Mouse (Mus musculus) naive thymus-derived CD4-positive, alpha-beta T cell, adult 2 months (primary cell): ENCODE data around the gene Sema3b.
"Not testable (repeated sequence)": the region's sequence is repeated elsewhere in the genome, so short reads cannot be mapped to it uniquely, and the experiment has no call there.

ENCODE experiments used
- DNase-seq: peaks from one replicate; pipeline ENCODE4 v3.0.0-alpha.2; 2011; ENCODE audit warnings: low read depth

Sema3b gene

DNA sequence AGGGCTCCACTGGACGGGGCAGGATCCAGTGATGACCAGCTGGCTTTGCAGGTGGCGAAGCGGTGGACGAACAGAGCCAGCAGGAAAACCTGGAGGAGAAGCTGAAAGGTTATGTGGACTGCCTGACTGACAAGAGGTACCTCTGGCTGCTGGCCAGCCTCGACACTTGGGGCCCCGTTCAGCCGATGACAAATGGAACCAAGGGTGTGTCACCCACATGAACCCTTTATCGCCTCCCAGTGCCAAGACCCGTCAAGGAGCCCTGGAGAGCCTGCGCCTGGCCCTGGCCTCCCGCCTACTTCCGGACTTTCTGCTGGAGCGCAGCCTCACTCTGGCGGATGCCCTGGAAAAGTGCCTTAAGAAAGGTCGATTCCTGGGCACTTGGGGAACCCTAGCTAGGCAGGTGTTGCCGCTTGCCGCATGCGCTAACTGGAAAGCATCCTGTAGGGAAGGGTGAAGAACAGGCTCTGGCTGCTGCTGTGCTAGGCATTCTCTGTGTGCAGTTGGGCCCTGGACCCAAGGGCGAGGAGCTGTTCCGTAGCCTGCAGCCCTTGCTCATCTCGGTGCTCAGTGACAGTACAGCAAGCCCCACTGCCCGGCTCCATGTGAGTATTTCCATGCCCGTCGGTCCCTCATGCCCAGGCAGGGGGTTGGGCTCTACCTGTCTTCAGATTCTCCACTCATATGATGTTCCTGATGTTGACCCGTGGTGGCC lies 18.8 kb downstream of the Sema3b start:
- no peak for DNase-seq

DNA sequence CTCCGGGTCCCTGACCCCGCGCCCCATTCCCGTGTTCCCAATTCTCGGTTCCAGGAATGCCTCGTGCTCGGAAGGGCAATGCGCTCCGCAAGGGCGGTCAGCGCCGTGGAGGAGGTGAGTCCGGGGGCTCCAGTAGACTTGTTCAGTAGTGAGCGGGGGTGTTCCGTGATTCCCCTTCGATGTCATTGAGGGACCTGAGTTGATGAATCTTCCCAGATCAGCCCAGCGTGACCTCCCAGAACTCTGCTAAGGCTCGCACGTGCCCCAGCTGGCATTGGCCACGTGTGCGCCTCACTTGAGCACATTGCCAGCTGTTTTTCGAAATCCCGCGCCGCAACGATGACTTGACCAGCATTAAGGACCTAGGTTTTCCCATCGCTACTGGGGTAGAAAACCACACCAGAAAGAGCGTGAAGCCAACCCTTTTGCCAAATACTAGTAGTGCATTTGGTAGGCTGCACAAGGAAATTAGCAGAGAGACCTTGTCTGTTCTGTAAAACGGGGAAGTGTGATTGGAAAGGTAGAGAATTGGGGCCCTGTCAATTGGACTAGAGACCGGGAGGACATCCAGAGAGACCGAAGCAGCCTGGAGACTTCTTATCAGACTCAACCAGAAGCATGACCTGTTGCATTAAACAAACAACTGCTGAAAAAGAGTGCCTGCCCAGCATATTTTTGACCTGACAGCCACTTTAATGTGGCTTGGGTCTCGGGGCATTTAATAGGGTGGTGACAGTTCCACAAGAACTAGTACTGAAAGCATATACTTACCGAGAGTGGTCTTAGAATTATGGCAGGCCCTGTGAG lies 21.0 kb downstream of the Sema3b start:
- DNase-seq, result no peak

DNA sequence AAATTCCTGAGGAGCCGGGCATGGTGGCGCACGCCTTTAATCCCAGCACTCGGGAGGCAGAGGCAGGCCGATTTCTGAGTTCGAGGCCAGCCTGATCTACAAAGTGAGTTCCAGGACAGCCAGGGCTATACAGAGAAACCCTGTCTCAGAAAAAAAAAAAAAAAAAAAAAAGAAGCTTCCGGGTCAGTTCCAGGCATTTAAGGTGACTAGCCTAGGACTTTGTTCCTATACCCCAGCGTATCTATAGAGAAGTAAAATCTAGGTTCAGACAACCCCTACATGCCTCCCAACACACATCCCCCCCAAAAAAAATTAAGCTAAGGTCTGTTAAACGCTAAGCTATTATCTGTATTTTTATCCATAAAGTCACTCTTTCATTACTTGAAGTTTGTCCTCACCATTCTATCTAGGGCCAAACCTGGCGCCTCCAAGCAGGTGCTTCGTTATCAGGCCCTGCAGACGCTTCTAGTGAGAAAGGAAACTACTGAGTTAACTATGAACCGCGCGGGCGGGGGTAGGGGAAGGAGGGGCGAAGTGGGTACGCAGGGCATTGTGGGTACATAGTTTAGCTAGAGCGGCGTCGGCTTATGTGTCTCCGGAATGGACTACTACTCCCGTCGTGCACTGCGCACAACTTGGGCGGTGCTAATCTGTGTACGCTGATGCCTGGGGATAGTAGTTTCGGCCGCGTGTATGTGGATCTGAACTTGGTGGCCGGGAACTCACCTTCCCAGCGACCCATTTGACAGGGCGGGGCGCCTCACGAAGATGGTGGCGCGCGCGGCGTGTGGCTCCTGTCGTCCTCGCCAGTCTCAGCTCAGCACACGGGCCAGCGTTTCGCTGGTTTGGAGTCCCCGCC lies 21.8 kb downstream of the Sema3b start, which contains the start of gene Ifrd2:
TSS of gene Ifrd2 (plus strand) at position 669 of the 859 bp plus-strand sequence.
- DNase-seq, result peak; percentile 98

DNA sequence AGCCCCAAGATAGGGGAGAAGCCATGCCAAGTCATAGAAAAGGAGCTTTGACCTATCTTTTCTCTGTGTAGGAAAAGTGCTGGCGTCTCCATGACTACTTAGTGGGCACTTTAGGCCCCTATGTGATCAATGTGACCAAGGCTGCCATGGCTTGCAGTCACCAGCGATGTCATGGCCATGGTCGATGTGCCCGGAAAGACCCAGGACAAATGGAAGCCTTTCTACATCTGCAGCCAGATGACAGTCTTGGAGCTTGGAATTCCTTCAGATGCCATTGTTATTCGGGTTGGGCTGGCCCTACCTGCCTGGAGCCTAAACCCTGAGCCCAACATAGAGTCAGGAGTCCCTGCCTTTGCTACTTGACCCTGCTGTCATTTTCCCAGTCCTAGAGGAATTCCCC lies 22.5 kb downstream of the Sema3b start:
- no peak for DNase-seq

DNA sequence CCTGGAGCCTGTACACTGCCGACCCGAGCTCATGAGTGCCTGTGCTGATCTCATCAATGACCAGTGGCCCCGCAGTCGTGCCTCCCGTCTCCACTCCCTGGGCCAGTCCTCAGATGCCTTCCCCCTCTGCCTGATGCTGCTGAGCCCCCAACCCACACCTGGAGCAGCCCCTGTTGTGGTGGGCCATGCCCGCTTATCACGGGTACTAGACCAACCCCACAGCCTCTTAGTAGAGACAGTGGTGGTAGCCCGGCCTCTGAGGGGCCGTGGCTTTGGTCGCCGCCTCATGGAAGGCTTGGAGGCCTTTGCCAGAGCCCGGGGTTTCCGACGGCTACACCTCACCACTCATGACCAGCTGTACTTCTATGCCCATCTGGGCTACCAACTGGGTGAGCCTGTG lies 25.9 kb downstream of the Sema3b start:
- no peak for DNase-seq

DNA sequence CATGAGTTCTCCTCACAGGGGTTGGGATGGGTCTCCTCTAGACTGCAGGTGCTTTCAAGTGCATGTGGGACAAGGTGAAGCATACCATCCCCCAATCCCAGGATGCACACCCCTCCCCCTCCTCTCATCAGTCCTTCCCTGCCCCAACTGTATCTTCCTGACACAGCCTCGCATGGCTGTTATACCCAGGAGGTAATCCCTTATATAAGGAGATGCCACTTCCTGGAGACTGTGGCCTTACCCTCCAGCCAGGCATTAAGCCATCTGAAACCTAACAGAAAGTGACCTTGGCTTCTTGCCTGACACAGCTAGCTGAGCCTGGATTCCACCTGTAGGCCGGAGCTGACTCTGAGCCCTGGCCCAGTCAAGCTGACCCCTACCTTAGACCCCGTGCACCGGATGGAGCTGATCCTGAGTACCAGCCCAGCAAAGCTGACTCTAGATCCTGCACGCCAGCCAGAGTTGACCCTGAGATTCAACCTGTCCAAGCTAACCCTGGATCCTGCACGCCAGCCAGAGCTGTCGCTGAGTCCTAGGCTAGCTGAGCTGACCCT lies 26.4 kb downstream of the Sema3b start:
- no peak for DNase-seq

DNA sequence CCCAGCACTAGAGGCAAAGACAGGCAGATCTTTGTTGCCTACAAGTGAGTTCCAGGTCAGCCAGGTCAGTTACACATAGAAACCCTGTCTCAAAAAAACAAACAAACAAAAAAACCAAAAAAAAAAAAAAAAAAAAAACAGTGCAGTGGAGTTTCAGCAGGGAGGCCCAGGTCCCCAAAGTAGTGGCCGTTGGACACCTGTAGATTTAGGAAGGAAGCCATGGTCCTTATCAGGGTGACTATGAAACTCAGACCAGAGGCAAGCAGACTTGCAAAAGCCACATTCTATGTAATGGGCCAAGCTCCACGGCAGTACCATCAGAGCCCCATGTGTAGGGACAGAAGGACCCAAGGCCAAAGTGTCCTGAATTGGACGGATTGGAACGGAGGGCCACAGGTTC lies 27.4 kb downstream of the Sema3b start:
- DNase-seq, result no peak

DNA sequence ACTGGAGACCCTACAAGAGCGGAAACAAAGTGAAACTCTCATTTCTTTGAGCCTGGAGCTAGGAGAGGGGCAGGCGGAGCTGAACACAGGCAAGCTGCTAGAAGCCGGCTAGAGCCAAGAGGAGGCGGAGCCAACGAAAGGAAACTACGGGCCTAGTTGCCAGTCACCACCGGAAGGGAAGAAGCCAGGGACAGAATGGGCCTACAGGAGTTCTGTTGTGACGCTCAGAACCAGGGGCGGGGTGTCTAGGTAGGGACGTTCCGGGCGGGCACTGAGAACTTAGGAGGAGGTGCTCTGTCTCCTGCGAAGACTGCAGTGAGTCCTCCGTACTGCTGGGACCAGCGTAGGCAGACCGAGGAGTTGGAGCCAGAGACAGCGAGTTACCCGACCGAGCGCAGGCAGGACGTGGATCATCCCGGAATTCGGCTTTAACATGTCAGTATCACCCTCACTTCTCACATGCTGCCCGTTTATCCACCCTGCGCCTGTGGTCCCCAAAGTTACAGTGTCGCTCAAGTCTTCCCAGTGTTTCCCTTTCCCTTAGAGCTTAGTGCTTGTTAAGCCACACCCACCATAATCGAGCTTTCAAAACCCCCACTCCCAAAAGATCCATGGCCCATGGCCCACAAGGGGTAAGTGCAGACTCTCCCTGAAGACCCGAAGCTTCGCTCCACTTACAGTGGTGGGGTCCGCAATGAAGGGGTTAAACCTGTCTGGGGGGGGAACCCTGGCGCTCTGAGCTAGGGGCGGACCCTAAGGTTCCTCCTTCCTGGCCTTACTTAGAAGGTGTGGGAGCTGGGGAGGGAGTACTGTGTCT lies 28.3 kb downstream of the Sema3b start, which contains the start of gene Hyal3:
TSS of gene Hyal3 (plus strand) at position 318 of the 817 bp plus-strand sequence.
- peak; percentile 93 for DNase-seq

DNA sequence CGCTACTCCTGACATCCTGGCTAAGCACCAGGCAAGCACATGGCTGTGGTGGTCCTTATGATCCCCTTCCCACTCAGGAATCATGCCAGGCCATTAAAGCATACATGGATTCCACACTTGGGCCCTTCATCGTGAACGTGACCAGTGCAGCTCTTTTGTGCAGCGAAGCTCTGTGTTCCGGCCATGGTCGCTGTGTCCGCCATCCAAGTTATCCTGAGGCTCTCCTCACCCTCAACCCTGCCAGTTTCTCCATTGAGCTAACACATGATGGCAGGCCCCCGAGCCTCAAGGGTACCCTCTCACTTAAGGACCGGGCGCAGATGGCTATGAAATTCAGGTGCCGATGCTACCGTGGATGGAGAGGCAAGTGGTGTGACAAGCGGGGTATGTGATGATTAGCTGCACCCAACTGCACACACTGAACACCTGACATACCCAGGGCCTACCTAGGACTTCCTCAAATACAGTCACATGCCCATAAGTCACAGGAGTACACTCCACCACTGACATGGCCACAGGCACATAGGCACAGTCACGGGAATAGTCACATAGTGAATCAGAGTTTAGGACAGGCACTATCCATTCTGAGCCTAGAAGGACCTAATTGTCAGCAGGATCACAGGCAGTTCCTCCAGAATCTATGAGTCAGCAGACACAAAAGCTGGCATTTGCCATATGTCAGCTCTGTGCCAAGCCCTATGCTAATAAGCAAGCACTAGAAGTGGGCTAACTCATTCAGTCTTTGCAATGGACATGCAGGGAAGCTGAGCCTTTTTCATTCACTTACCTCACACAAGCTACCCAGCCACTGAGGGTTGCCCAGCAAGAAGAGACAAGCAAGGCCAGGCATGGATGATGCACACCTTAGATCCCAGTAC lies 29.8 kb downstream of the Sema3b start:
- no peak for DNase-seq

DNA sequence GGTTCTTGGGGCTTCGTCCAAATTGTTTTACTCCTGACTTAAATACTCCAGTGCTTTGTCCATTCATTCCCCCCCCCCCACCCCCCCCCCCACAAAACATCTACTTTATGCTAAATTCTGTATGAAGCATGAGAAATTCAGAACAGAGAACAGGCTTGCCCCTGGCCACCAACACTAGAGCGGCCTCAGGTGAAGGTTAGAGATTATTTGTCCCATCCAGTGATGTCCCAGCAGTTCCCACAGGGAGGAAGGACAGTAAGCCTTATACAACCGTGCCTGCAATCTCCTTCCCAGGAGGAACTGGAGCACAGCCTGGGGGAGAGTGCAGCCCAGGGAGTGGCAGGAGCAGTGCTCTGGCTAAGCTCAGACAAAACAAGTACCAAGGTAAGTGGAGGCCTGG lies 30.4 kb downstream of the Sema3b start, which contains the start of gene Naa80:
TSS of gene Naa80 (plus strand) at position 301 of the 400 bp plus-strand sequence.
- DNase-seq, result no peak

DNA sequence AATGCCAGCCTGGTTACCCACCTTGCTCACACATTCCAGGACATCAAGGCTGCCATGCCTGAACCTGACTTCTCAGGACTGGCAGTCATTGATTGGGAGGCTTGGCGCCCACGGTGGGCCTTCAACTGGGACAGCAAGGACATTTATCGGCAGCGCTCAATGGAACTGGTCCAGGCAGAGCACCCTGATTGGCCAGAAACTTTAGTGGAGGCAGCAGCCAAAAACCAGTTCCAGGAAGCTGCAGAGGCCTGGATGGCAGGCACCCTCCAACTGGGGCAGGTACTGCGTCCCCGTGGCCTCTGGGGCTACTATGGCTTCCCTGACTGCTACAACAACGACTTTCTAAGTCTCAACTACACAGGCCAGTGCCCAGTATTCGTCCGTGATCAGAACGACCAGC lies 31.2 kb downstream of the Sema3b start:
- no peak for DNase-seq

DNA sequence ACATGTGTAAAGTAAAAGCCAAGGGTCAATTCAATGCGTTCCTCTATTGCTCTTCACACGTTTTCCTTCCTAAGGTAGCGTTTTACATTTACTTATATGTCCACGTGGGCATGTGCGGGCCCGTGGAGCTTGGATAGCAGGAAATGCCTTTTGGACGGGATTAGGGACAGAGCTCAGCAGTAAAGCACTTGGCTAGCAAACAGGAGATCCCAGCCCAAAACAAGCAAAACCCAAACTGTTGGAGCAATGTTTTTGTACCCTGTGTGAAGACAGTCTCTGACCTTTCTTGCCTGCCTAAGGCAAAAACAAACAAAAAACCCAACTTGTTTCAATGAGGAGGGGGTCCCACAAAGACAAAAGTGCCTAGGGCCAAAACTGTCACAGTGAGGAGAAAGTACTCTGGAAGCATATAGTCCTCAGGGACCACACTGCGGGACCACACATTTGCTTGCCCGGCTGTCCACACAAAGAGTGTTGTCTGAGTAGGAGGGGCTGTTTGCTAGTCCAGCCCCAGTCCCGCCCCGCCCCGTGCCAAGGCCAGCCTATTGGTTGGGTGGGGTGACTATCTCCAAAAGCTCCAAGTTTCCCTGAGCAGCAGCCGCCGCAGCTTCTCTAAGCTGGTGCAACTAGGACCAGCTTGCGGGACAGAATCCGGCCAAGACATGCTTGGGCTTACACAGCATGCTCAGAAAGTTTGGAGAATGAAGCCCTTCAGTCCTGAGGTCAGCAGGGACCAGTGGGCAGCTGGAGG lies 32.5 kb downstream of the Sema3b start, which contains the start of gene Hyal1:
TSS of gene Hyal1 (plus strand) at position 571 of the 751 bp plus-strand sequence.
- DNase-seq, result no peak

DNA sequence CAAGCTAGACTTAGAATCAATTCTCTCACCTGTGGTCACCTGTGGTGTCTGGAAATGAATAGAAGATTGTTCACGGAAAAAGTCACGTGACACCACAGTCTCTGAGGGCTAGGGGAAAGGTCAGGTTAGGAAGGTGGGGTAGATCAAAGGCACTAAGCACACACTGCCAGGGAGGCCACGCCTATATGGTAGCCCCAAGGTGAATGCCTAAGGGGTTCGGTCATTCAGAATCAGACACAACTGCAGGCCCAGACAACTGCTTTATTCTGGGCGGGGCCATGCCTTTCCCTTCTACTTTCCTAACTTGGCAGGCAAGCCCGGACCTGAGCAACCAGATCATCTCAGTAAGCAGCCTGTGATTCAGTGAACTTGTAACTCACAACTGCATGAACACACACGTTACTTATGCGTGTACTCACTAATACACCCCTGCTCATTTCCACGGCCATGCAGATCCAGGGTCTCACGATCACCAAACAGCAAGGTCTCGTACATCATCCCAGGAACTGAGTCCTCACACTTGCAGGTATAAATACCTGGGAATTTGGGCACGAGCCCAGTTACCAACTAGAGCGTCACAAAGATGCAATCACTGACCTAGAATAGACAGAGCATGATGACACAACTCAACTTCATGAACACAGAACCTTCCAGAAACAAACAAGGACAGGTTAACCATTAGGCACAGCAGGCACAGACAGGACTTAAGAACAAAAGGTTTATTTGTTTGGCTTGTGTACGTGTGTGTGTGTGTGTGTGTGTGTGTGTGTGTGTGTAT lies 33.3 kb downstream of the Sema3b start:
- no peak for DNase-seq

DNA sequence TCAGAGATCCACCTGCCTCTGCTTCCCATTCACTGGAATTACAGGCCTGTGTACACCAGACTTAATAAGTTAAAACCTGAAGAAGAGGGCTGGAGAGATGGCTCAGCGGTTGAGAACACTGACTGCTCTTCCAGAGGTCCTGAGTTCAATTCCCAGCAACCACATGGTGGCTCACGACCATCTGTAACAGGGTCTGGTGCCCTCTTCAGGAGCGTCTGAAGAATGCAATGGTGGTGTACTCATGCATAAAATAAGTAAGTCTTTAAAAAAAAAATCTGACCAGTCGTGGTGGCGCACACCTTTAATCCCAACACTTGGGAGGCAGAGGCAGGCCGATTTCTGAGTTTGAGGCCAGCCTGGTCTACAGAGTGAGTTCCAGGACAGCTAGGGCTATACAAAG lies 35.3 kb downstream of the Sema3b start:
- not testable (repeated sequence) for DNase-seq

DNA sequence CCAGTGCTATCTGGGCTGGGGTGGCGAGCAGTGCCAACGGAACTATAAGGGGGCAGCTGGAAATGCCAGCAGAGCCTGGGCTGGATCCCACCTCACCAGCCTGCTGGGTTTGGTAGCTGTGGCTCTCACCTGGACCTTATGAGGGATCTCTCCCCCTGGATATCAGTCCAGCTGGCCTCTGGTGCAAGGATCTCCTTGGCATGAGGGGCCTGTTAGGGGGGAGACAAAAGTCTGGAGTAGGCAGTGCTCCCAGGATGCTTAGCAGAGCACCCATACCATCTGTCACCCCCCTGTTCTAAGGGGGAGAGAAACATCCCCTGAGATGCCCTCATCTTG lies 36.7 kb downstream of the Sema3b start:
- no peak for DNase-seq

DNA sequence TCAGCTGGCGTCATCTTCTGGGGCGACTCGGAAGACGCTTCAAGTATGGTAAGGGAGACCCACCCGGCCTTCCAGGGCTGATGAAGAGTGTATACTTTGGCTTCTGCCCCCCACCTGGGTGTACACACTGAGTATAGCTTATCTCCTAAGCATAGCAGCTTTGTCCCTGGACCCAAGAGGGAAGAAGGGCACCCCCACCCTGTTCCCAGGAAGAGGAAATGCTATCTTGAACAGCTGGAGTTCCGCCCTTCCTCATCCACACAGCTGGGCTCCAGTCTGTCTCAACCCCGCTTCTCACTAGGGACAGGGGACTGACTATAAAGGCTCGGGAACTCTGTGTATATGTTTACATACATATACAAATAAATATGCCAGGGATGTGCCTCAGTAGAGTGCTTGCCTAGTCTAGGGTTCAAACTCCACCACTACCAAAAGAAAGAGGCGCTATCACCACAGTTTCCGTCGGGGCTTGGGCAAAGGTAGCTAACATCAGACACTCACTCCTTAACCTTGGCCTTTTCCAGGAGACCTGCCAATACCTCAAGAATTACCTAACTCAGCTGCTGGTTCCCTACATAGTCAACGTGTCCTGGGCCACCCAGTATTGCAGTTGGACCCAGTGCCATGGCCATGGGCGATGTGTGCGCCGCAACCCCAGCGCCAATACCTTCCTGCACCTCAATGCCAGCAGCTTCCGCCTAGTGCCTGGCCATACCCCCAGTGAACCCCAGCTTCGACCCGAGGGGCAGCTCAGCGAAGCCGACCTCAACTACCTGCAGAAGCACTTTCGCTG lies 37.3 kb downstream of the Sema3b start:
- no peak for DNase-seq

DNA sequence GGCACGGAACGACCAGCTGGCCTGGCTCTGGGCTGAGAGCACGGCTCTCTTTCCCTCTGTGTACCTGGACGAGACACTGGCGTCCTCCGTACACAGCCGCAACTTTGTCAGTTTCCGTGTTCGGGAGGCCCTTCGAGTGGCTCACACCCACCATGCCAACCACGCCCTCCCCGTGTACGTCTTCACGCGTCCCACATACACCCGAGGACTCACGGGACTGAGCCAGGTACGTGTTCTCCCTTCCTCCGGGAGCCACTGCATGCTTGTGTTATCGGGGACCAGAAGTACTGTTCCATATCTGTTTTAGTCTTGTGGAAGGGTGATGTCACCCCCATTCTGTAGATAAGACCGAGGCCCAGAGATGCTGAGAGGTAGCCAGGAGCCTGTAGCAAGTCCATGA lies 38.2 kb downstream of the Sema3b start:
- no peak for DNase-seq

DNA sequence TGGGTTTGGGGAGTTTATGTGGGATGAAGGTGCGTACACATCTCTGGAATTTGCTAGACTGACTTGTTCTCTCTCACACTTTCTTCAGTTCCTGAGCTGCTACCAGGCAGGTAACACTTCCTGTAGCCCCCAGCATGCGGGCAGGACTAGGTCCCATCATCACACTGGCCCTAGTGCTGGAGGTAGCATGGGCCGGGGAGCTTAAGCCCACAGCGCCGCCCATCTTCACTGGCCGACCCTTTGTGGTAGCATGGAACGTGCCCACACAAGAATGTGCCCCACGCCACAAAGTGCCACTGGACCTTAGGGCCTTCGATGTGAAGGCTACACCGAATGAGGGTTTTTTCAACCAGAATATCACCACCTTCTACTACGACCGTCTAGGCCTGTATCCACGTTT lies 39.0 kb downstream of the Sema3b start:
- no peak for DNase-seq
